Mouse (Mus musculus): ENCODE results near the gene Myo18a.

The Myo18a gene

DNA sequence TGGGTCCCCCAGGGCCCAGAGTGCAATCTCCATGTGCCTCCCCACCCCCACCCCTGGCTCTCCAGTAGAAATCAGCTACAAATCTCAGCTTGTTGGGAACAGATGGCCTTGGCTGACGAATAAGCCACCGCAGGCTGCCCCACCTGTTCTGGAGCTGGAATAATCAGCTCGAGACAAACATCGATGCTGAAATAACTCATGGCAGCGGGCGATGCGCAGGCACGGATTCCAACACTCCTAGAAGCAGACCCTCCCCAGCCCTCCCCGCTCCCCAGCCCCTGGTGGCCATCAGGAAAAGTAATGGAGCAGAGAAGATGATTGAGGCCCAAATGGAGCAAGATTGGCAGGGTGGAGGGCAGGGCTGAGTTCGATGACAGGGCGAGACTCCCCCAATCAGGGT, 109.2 kb downstream of the Myo18a start:
- DNase-seq (ENCODE audit: low spot score): no peak

DNA sequence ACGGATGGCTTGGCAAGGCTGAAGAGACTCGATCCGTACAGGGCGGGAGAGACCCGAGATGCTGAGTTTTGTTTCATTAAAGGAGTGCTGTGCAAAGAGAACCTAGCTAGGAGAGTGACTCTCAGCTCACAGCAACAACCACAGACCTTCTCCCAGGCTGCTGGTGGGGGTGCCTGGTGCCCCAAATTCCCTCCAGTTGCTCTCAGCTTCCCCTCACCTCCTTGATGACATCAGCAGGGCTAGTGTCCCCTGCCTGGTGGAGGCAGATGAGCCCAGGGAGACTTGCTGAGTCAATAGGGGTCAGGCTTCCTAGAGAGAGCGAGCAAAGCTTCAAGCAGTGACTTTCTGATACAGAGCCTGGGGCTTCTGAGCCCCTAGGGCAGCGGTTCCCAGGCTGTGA, 109.6 kb downstream of the Myo18a start:
- DNase-seq (ENCODE audit: low spot score): no peak

DNA sequence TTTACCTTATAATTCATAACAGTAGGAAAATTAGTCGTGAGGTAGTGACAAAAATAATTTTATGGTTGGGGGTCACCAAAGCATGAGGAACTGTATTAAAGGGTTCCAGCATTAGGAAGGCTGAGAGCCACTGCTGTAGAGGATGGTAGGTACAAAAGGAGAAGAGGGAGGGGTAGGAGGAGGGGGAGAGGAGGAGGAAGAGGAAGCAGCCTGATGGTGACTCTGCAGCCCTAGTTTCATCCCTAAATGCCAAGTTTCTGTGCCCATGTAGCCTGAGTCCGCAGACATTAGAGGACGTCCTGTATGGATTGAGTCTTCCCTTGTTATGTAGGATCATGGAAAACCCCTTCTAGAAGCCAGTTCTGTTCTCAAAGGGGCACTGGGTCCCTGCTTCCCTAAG, 110.1 kb downstream of the Myo18a start:
- no peak for DNase-seq (ENCODE audit: low spot score)

DNA sequence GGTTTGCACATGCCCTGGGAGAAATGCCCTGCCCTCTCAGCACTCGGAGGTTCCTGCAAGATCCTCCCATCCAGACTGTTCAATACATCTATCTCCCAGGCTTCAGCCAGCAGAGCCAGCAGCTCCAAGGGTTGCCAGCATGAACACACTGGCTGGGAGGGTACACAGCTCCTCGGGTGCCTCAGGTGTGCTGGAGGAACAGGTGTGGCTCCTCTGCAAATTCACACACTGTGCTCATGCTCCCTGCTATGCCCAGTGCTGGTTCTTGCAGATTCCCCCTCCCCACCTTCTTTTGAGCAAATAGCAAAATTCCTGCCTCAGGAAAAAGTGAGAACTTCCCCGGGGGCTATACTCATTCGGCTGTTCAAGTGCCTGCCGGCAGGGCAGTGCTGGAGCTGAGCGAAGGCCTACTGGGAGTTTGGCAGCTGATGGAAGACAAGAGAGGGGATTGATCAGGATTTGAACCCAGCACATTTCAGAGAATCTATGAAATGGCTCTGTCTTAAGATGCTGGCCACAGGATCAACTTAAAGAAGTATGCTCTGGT, 111.7 kb downstream of the Myo18a start:
- DNase-seq (ENCODE audit: low spot score): no peak

DNA sequence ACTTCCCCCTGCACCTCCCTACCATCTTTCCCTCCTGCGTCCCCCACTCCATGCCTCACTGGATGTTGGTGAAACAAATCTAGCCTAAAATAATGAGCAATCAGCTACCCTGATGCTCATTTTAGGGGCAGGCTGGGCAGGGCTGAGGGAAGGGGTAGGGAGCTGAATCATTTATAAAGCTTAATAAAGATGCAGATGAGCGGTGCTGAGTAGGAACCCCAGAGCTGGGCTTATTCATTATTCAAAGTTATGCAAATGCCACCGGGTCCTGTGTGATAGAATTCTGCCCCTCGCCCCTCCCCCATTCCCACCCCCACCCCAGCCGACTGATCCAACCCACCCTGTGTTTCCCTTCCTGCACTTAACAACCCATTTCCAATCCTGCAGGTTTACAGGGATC, 112.2 kb downstream of the Myo18a start:
- DNase-seq (ENCODE audit: low spot score): no peak

DNA sequence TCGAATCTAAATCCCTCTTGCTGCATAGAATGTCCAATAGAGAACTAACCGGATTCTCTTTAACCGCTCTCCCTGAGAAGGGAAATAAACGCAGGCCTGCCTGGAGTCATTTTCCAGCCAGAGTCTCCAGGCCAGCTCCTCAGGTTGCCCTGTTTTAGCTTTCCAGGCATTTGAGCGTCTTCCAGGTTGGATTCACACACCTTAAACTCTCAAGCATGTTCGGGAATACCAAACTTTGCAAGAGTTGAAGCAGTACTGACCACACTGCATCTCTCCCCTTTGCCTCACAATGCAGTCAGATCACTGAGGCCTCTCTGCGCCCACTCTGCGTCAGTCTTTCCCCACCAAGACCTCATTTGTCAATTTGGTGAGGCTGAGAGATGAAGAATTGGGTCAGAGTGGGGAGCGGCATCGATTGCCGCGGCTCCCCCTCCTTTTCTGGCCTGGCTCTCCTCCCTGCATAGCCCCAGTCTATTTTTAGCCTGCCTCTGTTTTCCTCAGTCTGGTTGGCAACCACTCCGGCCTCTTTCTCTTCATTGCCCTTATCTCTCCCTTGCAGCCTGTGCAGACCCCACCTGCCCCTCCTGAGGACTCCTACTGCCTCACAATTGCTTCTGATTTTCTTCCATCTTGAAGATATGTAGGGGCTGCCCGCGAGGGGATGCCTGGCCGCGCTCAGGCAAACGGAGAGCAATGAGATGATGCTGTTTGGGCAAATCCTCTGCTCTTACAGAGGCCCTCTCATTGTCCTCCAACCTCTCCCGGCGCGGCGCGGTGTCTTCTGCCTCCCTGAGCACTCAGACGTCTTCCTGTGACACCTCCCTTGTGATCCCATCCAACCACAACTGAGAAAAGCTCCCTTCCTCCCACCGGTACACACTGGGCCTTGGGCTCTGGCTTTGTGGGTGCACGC, 113.1 kb downstream of the Myo18a start:
- no peak for DNase-seq (ENCODE audit: low spot score)

DNA sequence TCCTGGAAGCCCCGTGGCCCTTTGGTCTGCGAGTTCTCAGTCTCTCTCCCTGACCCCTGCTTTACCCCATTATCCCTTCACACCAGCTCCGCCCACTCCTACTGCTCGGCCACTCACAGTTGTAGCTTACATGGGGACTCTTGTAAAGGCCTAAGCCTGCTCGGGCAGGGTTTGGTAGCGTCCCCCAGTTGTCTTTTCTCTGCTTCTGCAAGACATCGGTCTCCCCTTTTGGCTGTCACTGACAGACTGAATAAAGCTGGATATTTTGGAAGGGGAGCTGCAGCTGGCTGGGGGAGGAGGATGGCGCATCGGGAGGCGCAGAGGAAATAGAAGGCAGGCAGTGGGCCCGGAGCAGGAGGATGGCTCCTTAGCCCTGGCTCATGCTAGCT, 113.7 kb downstream of the Myo18a start:
- DNase-seq (ENCODE audit: low spot score): no peak

DNA sequence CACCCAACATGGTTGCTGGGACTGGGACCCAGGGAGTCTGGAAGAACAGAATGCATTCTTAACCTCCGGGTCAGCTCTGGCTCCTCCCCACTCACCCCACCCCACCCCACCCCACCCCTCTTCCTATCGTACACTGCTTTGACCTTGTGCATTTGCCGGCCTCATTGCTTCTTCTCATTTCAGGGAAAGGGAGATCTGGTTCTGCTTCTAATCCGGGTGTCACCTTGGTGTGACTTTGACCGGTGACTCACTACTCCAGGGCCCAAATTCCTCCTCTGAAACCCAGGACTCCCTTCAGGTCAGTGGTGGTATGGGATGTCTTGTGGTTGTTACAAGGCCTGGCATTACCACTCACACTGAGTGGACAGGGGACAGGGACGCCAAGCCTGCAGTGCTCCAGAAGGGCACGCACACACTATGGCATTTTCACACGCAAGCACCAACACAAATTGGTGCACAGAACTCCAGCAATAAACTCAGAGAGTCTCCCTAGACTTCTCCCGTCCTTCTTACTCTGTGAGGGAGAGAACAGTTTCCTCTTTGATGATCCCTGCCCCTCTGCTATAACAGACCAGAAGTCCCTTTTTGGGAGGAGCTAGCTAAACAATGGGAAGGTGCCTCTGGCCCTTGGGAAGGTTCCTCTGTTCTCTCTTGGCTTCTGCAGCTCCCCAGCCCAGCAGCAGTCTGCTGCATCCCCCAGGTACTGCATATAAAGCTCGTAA, 121.6 kb downstream of the Myo18a start:
- no peak for DNase-seq (ENCODE audit: low spot score)

DNA sequence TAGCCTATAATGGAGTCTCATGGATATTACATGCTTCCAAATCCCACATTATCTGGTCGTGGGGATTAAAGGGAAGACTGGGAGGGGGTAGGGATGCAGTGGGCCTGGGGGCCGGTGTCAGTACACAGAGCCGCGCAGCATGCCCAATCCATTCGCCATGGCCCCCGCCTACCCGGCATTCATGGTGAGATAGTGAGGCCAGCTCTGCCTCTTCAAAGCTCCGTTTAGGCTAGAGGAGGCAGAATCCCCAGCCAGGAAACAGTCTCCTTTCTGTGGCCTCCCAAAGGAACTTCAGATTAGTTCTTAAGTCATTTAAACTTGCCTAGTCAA, 122.2 kb downstream of the Myo18a start:
- DNase-seq (ENCODE audit: low spot score): no peak

DNA sequence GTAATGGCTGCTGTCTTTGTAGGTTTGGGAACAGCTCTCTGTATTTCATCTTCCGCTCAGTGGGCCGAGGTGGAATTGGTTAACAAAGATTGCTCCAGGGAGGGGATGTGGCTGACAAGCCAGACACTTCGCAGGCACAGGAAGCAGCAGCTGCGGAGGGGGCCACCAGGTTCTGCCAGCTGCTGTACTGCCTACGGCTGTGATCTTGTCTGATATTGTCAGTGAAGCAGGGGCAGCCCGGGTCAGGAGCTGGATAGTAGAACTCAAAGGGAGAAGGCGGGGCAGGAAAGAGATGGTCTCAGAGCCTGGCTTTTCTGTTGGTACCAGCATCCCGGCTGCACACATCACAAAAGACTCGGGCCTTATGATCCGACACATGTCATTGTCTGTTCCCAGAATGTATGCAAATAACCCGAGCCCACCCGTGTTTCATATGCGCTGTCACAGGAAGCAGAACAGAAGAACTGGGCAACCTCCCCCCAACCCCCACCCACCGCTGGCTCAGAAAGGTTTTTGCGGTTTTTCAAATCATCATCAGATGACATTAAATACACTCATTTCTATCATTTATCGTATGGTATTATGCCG, 124.4 kb downstream of the Myo18a start:
- DNase-seq (ENCODE audit: low spot score): no peak

DNA sequence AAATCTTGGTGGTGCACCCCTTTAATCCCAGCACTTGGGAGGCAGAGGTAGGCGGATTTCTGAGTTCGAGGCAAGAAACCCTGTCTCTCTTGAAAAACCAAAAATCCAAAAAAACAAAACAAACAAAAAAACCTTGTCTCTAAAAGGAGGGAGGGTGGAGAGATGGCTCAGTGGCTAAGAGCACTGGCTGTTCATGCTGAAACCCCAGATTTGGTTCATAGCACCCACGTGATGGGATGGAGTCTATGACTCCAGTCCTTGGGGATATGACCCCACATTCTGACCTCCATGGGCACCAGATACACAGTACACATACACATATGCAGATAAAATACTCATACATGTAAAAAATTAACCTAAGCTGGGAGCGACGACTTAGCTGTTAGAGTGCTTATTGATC, 125.8 kb downstream of the Myo18a start:
- DNase-seq (ENCODE audit: low spot score): no peak

DNA sequence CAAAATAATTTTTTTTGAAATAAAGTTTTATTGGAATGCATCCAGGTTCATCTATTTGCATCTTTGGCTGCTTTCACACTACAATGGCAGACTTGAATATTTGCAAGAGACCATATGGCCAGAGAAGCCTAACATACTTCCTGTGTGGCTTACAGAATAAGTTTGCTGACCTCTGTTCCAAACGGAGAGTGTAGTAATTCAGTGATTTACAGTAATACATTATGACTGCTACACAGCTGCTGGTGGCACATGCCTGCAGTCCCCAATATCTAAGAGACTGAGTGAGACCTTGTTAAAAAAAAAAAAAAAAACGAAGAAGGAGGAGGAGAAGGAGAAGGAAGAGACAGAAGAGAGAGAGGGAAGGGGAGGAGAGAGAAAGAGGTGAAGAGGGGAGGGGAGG, 126.4 kb downstream of the Myo18a start:
- DNase-seq (ENCODE audit: low spot score): no peak

DNA sequence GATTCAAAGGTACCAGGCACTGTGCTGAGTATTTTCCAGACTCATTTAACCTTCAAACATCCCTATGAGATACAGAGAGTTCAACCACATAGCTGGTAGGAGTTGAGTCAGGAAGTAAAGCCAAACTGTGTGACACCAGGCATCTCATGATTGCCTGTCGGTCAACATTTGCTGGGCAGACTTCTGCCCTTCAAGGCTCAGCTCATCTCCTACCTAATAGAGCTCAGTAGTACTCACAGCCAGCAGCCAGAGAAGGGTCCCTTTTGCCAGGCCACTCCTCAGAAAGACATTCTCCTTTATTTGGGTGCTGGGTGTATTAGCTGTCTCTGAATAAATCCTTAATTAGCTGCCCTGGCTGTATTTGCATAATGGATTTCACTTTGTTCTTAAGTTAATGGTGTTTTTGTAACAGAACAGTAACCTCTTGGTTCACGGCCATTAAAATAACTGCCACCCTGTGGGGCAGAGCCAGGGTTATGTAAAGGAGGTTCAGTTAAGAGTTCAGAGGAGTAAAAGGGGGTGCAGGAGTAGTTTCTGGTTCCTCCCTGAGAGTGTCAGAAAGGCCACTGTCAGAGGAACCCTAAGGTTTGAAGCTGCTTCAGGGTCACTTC, 127.7 kb downstream of the Myo18a start:
- DNase-seq (ENCODE audit: low spot score): no peak

DNA sequence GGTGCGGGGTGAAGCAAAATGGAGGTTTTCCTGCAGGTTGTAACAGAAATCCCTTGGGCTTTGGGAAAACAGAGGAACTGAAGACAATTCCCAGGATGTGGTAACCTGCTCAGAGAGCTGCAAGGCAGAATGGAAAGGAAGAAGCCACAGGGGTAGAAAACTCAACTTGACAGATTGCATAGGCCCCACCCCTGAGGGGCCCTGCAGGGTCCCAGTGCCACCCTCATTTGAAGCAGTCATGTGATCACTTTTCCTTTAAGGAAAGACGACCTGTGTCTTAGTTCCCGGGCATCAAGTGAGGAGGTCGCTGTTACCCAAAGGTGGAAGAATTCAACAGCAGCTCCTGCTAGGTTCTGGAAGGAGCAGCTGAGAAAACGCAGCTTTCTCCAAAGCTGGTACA, 129.8 kb downstream of the Myo18a start:
- DNase-seq (ENCODE audit: low spot score): no peak

DNA sequence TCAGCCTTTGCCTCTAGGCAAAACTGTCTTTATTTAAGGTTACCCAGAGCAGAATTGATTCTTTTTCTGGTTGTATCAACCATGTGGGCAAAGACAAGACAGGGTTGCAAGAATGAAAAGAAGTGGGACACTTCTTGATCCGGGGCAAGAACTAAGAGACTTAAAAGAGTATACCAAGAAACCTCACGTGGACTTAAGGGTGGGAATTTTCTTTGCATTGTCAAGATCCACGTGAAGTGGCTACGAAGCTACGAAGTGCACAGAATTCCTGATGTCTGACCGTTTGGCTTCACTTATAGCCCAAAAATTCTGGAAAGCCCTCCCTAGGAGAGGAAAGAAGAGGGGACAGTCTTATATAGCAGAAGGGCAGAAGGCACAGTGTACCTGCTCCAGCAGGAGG, 130.2 kb downstream of the Myo18a start:
- no peak for DNase-seq (ENCODE audit: low spot score)

DNA sequence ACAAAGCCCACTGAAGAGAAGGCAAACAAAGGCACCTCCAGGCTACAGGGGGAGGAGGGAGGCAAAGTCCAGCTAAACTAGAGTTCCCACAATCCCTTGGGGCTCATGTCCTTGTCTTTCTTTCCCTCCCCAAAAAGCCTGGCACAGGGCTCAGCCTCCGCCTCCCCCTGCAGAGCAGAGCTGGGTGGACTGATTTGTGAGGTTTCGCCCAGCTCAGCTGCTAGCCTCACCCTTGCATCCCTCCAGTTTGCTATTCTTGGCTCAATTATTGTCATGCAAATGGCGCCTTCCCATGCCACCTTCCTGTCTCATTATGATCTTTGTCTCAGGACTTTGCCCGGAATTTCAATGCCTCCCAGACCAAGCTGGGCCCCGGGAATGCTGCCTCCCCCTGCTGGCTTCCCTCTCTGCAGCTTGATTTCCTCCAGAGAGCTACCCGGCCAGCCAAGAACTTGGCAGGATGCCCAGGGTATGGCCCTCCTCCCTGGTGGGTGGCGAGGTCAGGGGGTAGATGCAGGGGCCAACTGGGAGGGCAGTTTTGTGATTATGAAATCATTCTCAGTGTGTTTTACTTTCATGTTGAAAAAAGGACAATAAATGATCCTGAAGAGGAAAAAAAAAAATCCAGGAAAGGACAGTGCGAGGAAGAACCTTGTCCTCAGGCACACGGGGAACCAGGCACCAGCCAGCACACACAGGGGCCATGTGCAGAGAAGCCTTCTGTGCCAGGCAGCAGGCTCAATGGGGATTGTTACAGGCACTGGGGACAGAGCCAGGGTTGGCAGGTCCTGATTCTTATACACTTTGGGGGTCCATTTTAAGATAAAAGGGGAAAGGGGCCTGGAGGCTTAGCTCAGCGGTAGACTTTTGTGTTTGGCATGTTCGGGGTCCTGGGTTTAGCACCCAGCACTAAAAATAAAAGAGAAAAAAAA, 131.0 kb downstream of the Myo18a start, which contains the start of gene Pipox:
Pipox (minus strand) TSS at position 310 of the 932 bp plus-strand sequence.
- peak; percentile 73 for DNase-seq (ENCODE audit: low spot score)

DNA sequence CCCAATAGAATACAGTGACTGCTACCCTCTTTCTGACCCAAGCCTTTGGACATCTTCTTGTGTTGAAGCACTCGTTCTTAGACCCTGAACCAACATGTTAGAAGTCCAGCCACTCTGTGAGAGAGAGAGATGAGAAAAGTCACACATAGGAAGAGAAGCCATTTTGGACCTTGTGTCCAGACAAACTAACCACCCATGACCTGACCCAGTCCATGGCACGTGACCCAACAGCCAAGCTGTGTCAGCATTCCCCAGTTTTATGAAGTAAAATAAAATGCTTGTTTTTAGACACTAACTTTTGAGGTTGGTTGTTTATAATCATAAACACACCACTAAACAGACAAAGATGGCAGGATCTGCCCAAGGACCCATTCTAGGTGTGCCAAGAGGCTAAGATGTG, 131.9 kb downstream of the Myo18a start:
- DNase-seq (ENCODE audit: low spot score): no peak

DNA sequence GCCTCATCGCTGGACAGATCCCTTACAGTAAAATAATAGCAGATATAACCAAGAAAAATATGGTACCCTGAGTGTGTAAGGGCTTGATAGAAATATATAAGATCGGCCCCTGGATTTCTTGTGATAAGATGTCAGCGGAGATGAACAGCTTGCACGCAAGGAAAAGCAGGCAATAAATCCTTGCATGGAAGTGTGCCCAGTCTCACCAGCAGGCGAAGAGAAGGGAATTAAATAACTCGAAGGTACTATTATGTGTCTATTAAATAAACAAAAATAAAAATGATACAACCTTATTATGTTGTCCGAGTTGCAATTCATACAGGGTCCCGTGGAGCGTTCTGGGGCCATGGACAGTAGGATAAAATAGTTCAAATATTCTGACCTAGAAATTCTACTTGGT, 133.0 kb downstream of the Myo18a start:
- no peak for DNase-seq (ENCODE audit: low spot score)

DNA sequence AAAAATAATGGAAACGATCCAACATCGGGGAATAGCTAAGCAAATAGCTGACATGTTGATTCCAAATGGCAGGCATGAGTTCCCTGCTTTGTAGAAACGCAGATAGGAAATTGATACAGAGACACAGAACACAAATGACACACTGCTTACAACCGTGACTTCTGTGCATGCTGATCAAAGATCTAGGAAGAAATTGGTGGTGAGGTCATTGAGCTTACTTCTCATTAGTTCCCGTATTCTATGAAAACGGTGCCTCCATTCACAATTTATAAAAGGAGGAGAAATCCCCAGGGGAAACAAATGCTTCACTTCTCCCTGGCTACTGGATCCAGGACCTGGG, 133.4 kb downstream of the Myo18a start:
- DNase-seq (ENCODE audit: low spot score): no peak

DNA sequence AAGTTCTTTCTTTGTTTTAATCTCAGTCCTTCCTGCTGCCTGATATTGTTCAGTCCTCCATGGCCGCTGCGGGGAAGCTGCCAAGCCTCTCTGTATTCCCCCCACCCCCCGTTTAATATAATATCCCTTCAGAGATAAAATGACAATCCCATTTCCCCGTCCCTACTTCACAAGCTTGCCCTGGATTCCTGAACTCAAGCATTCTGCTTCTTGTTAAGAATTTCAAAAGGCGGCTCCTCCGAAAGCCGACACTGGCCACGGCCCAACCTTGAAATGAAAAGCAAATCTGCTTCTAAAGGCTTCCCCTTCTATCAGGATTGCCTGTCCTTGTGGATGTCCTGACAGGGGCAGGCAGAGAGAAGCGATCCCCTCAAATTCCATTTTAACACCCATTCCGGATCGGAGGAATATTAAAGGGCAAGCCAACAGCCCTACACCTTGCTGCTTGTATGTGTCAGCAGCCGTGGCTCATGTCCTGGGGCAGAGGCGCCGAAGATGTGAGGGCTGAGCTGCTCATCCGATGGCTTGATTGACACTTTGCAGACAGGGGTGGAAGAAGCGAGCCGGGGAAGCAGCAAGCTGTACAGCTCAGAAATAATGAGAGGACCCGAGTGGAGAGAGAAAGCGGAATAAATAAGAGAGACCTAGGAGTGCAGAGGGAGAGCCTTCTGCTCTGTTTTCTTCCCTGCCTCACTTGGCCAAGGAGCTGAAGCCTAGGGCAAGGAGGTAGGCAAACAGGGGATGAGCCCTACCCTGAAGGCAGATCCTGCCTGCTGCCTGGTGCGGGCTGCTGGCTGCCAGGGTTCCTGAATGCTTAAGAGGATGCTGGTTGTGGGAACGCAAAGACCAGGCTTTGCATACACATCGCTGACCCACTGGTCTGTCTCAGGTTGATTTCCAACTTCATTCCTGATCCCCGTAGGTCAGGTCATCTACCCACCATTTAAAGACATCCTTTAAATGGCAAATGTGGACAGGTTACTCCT, 134.1 kb downstream of the Myo18a start:
- no peak for DNase-seq (ENCODE audit: low spot score)
